Mouse (Mus musculus) kidney, embryonic 16.5 days (tissue): ENCODE data around the gene Hmcn1. TPM values are rescaled to one million over a fixed set of nuclear protein-coding genes. Genes with fewer than 3 reads are reported as not detected.

Source experiments
- ATAC-seq: fragments of 200-750 bp; cut with Nextera tagmentation; 2 replicates; pipeline ENCODE4 v1.8.0; 2017; ENCODE audit warnings: moderate TSS enrichment; ENCODE audit not compliant: low FRiP score, low TSS enrichment
- H3K27ac ChIP-seq: fragments of 300-500 bp; sonication (generic); 2 replicates; pipeline ENCODE4 v1.5.1; 2014; ENCODE audit warnings: low read length
- H3K27me3 ChIP-seq: fragments of 300-500 bp; sonication (generic); 2 replicates; pipeline ENCODE4 v1.6.1; 2014; ENCODE audit warnings: low read length, control low read depth, mixed read lengths; ENCODE audit not compliant: insufficient read depth
- H3K36me3 ChIP-seq: fragments of 300-500 bp; sonication (generic); 2 replicates; pipeline ENCODE4 v1.6.1; 2014; ENCODE audit warnings: low read length, control low read depth, mixed read lengths; ENCODE audit not compliant: insufficient read depth
- H3K4me1 ChIP-seq: fragments of 300-500 bp; sonication (generic); 2 replicates; pipeline ENCODE4 v1.6.1; 2014; ENCODE audit warnings: low read length, control low read depth, mixed read lengths; ENCODE audit not compliant: insufficient read depth
- H3K4me2 ChIP-seq: fragments of 300-500 bp; sonication (generic); replicated peaks from 2 replicates; pipeline ENCODE4 v1.6.1; 2014; ENCODE audit warnings: low read depth, low read length
- H3K4me3 ChIP-seq: fragments of 300-500 bp; sonication (generic); 2 replicates; pipeline ENCODE4 v1.5.1; 2014; ENCODE audit warnings: mild to moderate bottlenecking, low read length
- H3K9ac ChIP-seq: fragments of 300-500 bp; sonication (generic); replicated peaks from 2 replicates; pipeline ENCODE4 v1.6.1; 2014; ENCODE audit warnings: low read length
- H3K9me3 ChIP-seq: fragments of 300-500 bp; sonication (generic); 2 replicates; pipeline ENCODE4 v1.6.1; 2016; ENCODE audit warnings: low read length, control low read depth
- WGBS: fragments of 180-500 bp; shearing (Covaris S2); extraction: QIAGEN DNeasy Blood & Tissue Kit; methylation state at CpG from one replicate; pipeline ENCODE4 v1.1.7; 2014; 5-methylcytosine and 5-hydroxymethylcytosine counted together
- polyA plus RNA-seq: library from polyadenylated mRNA; unstranded; fragments of >200 nt; fragmentation: Nextera tagmentation; extraction: Ambion mirVana; gene quantifications from 2 replicates; pipeline ENCODE4 v1.2.1, GENCODE M21; 2015

The Hmcn1 gene
- polyA plus RNA-seq, 1 experiment from 2014 or later, result 21.9 TPM

- no peak for ATAC-seq
- H3K27ac ChIP-seq, result no peak overlapping the region
- H3K4me1 ChIP-seq, result peaks cover 8% of the 10 kb centered on the region
- no peak overlapping the region for H3K4me2 ChIP-seq
- H3K27me3 ChIP-seq, result no peaks in the 10 kb centered on the region
- no peak overlapping the region for H3K4me3 ChIP-seq
- no peak overlapping the region for H3K9ac ChIP-seq
- no peaks in the 10 kb centered on the region for H3K9me3 ChIP-seq
- 78% methylated on average over 5 of the region's 5 CpGs for WGBS
- no peaks in the 10 kb centered on the region for H3K36me3 ChIP-seq
Measured at GRCm38 (mm10) chr1:150913586-150914136, 79.6 kb downstream of the Hmcn1 start.

- no peak overlapping the region for H3K4me3 ChIP-seq
- WGBS, result 82% methylated on average over 2 of the region's 2 CpGs
- no peak for ATAC-seq
Measured at GRCm38 (mm10) chr1:150909642-150910041, 83.6 kb downstream of the Hmcn1 start.

GRCm38 (mm10) chr1:150893677-150894188, 99.5 kb downstream of the Hmcn1 start:
- H3K36me3 ChIP-seq, result no peaks in the 10 kb centered on the region
- H3K9ac ChIP-seq, result no peak overlapping the region
- H3K9me3 ChIP-seq, result no peaks in the 10 kb centered on the region
- ATAC-seq, result no peak
- 45% methylated on average over 5 of the region's 5 CpGs for whole genome bisulfite sequencing
- no peak overlapping the region for H3K4me3 ChIP-seq
- H3K27me3 ChIP-seq, result no peaks in the 10 kb centered on the region
- no peak overlapping the region for H3K4me2 ChIP-seq
- no peak overlapping the region for H3K27ac ChIP-seq
- H3K4me1 ChIP-seq, result peaks cover 10% of the 10 kb centered on the region; the same call in 1 of the 2 replicates

More at GRCm38 (mm10) chr1:150909642-150910041, 83.6 kb downstream of the Hmcn1 start:
- Histone ChIP-seq H3K36me3 (no peaks in the 10 kb centered on the region), H3K27ac (no peak overlapping the region), H3K4me1 (peaks cover under 1% of the 10 kb centered on the region), H3K9me3 (no peaks in the 10 kb centered on the region), H3K4me2 (no peak overlapping the region), H3K27me3 (no peaks in the 10 kb centered on the region), H3K9ac (no peak overlapping the region)

- WGBS, result 79% methylated on average over 4 of the region's 4 CpGs
- no peak overlapping the region for H3K27ac ChIP-seq
- H3K9me3 ChIP-seq, result no peaks in the 10 kb centered on the region
- H3K4me2 ChIP-seq, result no peak overlapping the region
- no peak overlapping the region for H3K4me3 ChIP-seq
- no peaks in the 10 kb centered on the region for H3K27me3 ChIP-seq
- H3K4me1 ChIP-seq, result peaks cover 6% of the 10 kb centered on the region; the same call in 1 of the 2 replicates
- no peak; the same call in 1 of the 2 replicates for ATAC-seq
- no peak overlapping the region for H3K9ac ChIP-seq
- H3K36me3 ChIP-seq, result no peaks in the 10 kb centered on the region
Measured at GRCm38 (mm10) chr1:150890017-150890416, 103.2 kb downstream of the Hmcn1 start.

- Histone ChIP-seq H3K9me3 (no peaks in the 10 kb centered on the region), H3K4me1 (no peaks in the 10 kb centered on the region), H3K4me2 (no peak overlapping the region), H3K4me3 (no peak overlapping the region), H3K36me3 (no peaks in the 10 kb centered on the region), H3K27me3 (no peaks in the 10 kb centered on the region), H3K9ac (no peak overlapping the region), H3K27ac (no peak overlapping the region)
- WGBS, result 83% methylated on average over 1 of the region's 1 CpGs
- ATAC-seq, result no peak
Measured at GRCm38 (mm10) chr1:150886267-150886666, 107.0 kb downstream of the Hmcn1 start.

GRCm38 (mm10) chr1:150878421-150878820, 114.8 kb downstream of the Hmcn1 start:
- 64% methylated on average over 7 of the region's 7 CpGs for WGBS
- ATAC-seq, result no peak

GRCm38 (mm10) chr1:150877920-150878319, 115.3 kb downstream of the Hmcn1 start:
- Histone ChIP-seq H3K9ac (no peak overlapping the region), H3K27ac (no peak overlapping the region), H3K4me3 (no peak overlapping the region), H3K36me3 (no peaks in the 10 kb centered on the region), H3K9me3 (no peaks in the 10 kb centered on the region), H3K27me3 (no peaks in the 10 kb centered on the region), H3K4me2 (no peak overlapping the region), H3K4me1 (peaks cover 5% of the 10 kb centered on the region; the same call in 1 of the 2 replicates)
- WGBS, result 81% methylated on average over 4 of the region's 4 CpGs
- no peak for ATAC-seq

More at GRCm38 (mm10) chr1:150878421-150878820, 114.8 kb downstream of the Hmcn1 start:
- Histone ChIP-seq H3K27me3 (no peaks in the 10 kb centered on the region), H3K4me1 (no peaks in the 10 kb centered on the region), H3K4me2 (no peak overlapping the region), H3K9ac (no peak overlapping the region), H3K4me3 (no peak overlapping the region), H3K27ac (no peak overlapping the region), H3K36me3 (no peaks in the 10 kb centered on the region), H3K9me3 (no peaks in the 10 kb centered on the region)

- H3K9ac ChIP-seq, result no peak overlapping the region
- H3K36me3 ChIP-seq, result no peaks in the 10 kb centered on the region
- H3K4me3 ChIP-seq, result no peak overlapping the region
- WGBS, result 68% methylated on average over 5 of the region's 5 CpGs
- H3K27ac ChIP-seq, result no peak overlapping the region
- peaks cover 8% of the 10 kb centered on the region; the same call in 1 of the 2 replicates for H3K4me1 ChIP-seq
- ATAC-seq, result no peak
- H3K9me3 ChIP-seq, result no peaks in the 10 kb centered on the region
- no peaks in the 10 kb centered on the region for H3K27me3 ChIP-seq
- no peak overlapping the region for H3K4me2 ChIP-seq
Measured at GRCm38 (mm10) chr1:150874025-150874424, 119.2 kb downstream of the Hmcn1 start.

- Histone ChIP-seq H3K9me3 (no peaks in the 10 kb centered on the region), H3K27ac (peak overlapping the region; percentile 66), H3K4me2 (peak overlapping the region; percentile 21; the same call in 1 of the 2 replicates), H3K4me3 (no peak overlapping the region), H3K9ac (no peak overlapping the region), H3K4me1 (peaks cover 8% of the 10 kb centered on the region; the same call in 1 of the 2 replicates), H3K36me3 (no peaks in the 10 kb centered on the region), H3K27me3 (no peaks in the 10 kb centered on the region)
- 35% methylated on average over 6 of the region's 6 CpGs for WGBS
- ATAC-seq, result no peak
Measured at GRCm38 (mm10) chr1:150873231-150873630, 120.0 kb downstream of the Hmcn1 start.

- no peaks in the 10 kb centered on the region for H3K9me3 ChIP-seq
- H3K27ac ChIP-seq, result no peak overlapping the region
- WGBS, result 75% methylated on average over 3 of the region's 3 CpGs
- no peak overlapping the region for H3K4me2 ChIP-seq
- H3K4me3 ChIP-seq, result no peak overlapping the region
- no peaks in the 10 kb centered on the region for H3K36me3 ChIP-seq
- H3K27me3 ChIP-seq, result no peaks in the 10 kb centered on the region
- peaks cover 8% of the 10 kb centered on the region; the same call in 1 of the 2 replicates for H3K4me1 ChIP-seq
- ATAC-seq, result no peak
- no peak overlapping the region for H3K9ac ChIP-seq
Measured at GRCm38 (mm10) chr1:150872105-150872504, 121.1 kb downstream of the Hmcn1 start.
